Mouse (Mus musculus) adrenal gland (tissue): ENCODE measurements around the gene Preb.

Experiments used
- intact Hi-C: fragments of 180-260 bp; cut with DNase I; formaldehyde crosslinking; loops from one replicate; pipeline ENCODE4 v1.15.1; 2025

The Preb gene

DNA sequence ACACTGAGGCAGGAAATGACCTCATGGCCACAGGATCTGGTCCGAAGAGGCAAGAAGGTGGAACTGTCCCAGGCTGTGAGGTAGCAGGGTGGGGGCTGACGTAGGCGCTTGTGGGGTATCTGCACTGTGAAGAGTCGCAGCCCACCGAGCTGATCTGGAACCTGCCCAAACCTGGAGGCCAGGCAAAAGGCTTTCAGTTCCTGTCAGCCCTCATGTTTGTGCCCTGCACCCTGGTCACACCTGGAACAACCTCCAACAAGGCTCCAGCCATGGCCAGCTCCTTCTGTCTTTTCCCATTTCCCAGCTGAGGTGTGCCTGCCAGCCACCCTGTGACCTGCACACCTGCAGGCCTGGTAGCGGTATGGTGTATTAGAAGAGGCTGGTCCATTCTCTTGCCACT is 2.3 kb downstream of the Preb start:
- intact Hi-C loops = no loop called here

DNA sequence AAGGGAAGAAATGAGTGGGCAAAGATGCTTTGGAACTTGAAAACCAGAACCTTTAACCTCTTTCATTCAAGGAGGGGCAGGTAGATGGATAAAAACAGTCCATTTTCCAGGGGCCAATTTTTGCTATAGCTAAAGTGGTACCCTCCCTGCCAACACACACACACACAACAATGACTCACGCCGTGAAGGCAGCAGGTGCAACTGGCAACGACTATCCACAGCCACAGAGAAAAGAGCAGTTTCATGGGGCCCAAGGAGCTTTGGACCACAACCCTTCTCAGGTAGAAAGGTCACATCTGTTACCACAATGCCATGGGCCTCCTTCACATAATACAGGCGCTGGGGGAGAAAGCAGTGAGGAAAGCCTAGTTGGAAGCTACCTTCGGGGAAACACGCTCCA is 4.4 kb downstream of the Preb start:
- intact Hi-C loops = no loop called here

DNA sequence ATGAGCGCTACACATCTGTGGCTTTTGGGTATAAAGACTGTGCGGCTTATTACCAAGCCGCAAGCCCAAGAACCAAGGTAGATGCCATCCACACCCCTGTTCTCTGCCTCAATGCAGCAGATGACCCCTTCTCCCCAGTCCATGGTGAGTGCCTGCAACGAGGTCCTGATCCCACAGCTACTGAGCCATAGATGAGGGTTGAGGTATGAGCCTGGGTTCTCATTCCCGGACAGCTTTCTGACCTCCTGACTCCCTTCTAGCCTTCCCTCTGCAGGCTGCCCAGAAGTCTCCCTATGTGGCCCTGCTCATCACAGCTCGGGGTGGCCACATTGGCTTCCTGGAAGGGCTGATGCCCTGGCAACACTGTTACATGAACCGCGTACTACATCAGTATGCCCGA is 5.6 kb downstream of the Preb start:
- intact Hi-C loops = no loop called here

DNA sequence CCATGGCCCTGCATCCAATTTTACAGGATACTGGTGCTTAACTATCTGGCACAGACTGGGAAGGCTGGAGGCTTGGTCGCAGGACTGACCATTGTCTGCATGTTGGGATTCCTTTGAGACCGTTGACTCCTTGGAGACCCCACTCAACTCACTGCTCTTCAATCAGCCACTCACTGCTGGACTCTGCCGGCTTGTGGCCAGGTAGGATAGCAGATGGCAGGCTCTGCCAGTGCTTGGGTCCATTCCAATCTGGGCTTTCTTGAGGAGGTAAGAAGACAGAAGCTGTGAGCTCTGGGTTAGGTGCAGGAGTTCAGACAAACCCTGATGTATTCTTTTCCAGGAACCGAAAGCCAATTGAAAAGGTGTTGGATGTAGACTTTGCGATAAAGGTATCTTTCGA is 6.1 kb downstream of the Preb start:
- intact Hi-C loops = no loop called here

DNA sequence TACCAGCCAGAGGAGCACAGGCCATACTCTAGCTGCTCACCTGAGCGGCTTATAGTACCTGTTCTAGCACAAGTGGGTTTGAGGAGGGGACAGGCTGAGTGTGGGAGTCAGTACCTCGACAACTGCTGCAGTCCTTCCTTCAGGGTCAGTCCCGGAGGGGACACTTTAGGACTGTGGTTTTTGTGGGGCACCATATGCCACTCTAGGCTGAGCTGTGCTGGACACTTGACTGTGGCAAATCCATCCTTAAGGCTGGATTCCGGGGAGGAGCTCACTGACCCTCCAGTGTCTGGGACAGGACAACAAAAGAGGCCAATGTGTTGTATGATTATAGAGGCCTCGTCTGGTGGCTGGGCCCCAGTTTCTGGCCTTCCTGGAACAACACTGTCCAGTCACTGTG is 7.6 kb downstream of the Preb start:
- intact Hi-C loops = no loop called here

DNA sequence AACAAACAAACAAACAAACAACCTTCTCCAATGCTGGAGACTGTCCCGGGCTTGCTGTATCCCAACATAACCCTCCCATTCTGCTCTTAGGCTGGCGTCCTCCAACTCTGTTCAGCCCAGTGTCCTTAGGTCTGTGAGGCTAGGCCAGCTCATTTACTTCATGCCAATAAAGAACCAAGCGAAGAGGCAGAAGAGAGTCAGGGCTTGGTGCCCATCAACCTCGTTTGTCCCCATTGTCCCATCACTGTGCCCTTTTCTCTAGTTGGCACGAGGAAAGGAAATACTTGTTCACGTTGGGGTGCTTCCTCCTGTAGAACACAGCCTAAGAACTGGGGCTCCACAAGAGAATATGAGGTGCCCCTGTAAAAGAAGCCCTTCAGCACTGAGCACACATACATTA is 8.5 kb downstream of the Preb start:
- intact Hi-C loops = no loop called here

DNA sequence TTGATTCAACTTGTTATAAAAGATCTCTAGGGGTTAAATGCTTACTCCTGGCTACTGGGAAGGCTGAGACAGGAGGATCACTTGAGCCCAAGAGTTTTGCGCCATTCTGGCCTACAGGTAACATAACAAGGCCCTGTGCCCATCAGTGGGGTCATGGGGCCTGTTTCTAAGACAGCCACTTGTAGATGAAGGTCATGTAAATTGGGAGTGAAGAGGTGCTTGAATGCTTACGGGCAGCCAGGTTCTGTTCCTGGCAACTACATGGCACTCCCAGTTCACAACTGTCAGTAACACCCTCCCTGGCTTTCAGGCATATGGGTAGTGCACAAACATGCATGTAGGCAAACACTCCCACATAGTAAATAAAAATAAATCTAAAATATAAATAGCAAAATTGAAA is 9.2 kb downstream of the Preb start:
- intact Hi-C loops = no loop called here

DNA sequence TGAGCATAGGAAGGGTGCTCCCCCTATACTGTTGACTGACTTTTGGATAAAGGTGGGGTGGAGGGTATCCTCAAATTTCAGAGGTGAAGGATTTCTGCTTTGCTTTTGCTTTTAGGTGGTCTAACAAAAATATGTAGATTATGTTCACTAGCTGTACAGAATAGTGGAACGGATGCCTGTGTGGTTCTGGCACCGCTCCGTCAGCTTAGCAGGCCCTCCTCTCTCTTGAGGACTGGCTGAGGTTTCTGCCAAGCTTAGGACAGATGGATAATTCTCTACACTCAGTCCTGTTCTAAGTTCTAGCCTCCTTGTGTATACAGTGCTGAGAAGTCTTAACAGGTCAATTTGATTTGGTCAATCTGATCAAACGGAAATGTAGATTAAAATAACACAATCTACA is 9.7 kb downstream of the Preb start:
- intact Hi-C loops = no loop called here

DNA sequence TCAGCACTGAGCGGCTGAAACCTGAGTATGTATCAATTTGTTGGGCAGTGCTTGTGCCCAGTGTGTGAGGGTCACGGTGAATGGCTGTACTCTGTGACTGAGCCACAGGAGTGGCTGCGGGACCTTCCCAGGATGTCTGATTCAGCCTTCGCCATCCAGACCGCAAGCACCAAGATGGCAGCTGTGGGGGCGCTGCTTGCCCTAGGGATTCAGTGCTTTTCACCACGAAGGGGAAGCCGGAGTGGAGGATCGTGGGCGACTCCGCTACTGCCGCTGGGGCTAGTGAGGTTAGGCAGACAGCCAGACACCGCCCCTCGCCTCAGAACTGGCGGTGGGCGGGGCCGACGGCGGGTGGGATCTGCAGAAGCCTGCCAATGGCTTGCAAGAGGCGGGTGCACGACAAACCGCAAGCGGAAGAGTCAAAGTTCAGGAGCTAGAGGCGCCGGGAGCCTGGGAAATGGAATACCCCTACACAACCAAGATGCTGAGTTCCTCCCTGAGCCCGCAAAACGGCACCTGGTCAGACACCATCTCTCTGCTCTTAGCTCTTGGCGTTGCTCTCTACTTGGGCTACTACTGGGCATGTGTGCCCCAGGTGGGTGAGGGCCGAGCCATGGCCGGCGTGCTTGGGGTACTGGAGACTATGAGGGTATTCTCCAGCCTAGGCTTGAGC is 10.4 kb downstream of the Preb start:
- intact Hi-C loops = no loop called here

DNA sequence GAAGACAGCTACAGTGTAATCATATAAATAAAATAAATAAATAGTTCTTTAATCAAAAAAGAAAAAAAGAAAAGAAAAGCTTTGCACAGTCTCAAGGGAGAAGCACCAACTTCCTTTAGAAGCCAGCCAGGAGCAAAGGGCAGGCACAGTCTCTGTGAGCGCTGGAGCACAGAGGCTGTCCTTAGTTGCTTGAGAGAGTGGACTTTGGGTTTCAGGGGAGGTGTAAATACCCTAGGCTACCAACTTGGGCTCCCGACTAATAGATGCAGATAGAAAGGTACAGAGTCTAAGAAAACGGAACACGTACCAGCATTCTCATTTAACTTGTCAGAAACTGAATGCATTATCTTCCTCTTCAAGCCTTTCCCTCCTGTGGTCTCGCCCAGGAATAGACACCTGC is 11.5 kb downstream of the Preb start:
- intact Hi-C loops = no loop called here

DNA sequence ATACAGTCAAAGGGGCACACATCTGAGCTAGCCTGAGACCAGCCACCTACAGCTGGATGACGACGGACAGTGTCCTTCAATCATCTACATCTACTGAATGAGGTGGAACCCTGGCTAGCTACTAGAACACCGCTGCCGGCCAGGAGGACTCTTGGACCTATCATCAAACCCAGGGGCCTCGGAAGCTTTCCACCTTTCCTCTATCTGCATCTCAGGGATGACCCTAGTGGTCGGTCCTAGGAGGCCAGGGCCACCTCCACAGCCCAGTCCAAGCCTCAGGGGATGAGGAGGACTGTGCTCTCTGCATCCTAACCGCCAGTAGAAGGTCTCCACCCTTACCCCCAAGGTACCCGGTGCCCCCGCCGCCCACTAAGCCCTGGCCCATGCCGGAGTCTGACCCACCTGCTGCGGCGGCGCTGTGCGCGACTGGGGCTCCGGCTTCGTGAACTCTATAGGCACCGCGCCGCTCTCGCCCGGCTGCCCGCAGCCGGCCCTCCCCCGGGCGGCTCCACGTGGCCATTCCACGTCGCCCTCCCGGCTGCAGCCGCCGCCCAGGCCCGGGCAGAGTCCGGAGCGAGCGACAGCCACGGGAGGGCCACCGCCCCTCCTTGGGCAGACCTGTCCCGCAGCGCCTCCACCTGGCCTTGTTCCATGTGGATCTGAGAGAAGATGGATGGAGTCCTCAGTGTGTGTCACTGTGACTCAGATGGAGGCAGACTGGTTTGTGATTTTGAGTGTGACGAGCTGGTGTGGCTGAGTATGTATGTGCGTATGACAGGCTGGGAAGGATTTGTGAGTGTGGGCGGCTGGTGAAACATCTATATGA is 15.0 kb downstream of the Preb start, which contains the start of gene Cgref1:
TSS of gene Cgref1 (minus strand) at position 636 of the 826 bp plus-strand sequence.
- intact Hi-C loops = no loop called here

DNA sequence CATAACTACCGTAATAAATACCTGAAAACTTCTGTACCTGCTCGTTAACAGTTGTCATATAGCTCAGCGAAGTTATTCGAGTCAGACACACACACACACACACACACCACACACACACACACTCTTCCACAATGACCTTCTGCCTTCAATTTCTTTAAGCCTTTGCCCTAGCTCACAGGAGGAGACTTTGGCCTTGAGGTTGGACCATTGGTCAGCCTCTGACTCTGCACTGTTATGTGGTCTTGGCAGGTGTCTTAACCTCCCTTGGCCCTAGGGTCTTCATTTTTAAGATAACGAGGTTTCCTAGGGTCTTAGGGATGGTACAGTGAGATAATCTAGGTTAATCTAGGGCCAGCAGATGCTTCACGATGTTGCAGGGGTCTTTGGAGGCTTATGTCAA is 15.8 kb downstream of the Preb start:
- intact Hi-C loops = no loop called here

DNA sequence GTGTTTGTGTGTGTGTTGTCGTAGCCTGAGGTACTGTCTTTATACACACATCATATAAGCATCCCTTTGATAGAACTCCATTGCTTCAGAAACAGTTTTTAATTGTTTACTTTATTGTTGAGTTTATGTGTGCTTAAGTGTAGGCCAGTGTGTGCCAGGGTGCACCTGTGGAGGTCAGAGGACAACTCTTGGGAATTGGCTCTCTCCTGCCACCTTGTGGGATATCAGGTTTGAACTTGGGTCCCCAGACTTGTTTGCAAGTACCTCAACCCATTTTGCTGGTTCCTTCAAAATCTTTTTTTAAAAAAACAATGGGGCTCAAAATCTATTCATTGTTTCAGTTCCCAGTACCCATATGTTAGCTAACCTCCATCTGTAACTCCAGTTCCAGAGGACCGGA is 17.2 kb downstream of the Preb start:
- intact Hi-C loops = no loop called here

DNA sequence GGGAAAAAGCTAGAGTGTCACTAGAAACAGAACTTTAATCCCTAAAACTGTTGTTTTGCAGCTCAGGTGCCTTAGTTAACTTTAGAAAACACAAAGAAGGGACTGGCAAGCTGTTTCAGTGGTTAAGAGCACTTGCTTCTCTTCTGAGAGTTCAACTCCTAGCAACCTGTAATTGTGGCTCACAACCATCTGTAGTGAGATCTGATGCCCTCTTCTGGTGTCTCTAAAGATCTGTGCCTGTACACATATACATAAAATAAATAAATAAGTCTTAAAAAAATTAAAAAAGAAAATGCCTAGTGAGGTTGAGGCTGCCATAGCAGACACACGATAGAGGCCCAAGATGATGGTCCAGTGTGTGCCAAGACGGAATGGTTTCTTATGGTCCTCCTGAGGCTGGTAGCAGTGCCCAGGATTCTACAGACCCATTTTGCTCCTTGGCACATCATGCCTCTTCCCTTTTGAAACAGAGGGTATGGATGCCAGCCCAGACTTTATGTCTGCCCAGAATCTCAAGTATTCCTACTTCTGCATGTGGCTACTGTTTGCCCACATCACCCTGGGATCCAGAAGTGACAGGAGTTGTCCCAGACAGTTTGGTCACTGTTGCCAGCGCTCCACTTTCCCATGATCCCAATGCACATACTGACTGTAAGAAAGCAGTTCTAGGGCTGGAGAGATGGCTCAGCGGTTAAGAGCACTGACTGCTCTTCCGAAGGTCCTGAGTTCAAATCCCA is 25.3 kb downstream of the Preb start:
- intact Hi-C loops = no loop called here

DNA sequence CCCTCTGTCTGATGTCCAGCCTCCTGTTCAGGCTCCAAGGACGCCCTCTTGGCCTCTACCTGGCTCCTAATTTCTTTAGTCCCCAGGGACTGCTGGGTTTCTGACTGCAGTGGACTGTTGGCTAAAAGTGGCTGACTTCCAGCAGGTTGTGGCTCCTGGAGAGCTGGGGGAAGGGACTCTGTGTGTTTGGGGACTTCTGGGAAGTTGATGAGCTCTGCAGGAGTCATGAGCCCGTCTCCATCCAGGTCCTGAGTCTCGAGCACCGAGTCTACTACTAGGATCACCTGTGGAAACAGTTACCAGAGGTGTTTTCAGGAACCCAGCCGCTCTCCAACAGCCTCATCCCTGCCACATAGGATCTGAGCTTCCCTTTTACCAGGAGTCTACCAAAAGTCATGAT is 26.5 kb downstream of the Preb start:
- intact Hi-C loops = no loop called here

DNA sequence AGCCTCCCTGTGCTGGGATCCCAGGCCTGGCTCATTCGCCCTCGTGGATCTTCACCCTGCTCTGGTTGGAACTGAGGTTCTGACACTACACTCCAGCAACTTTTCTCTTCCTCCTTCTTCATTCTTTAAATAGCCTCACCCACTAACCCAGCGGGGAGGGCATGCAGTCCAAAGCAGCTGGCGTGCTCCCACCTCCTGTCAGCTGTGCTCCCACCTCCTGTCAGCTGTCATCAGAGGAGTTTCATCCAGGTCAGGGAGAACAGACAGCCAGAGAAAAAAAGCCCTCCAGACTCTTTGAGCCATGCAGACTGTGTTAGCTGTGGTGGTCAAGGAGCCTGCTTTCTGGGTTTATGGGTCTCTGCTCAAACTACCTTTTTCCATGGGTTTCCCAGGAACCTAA is 28.8 kb downstream of the Preb start:
- intact Hi-C loops = loop anchor here (2.0 kb wide), 1 partner anchor 67 kb away; no protein-coding TSS in a partner anchor

DNA sequence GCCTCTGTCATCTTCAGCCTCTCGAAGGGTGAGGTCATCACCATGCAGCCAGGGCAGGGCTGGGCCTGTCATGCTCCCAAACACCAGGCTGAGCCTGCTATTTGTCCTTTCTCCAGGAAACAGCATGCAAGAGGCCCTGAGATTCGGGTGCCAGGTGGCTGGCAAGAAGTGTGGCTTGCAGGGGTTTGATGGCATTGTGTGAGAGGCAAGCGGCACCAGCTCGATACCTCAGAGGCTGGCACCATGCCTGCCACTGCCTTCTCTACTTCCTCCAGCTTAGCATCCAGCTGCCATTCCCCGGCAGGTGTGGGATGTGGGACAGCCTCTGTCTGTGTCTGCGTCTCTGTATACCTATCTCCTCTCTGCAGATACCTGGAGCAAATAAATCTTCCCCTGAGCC is 29.3 kb downstream of the Preb start:
- intact Hi-C loops = loop anchor here (2.0 kb wide), 1 partner anchor 68 kb away; no protein-coding TSS in a partner anchor

DNA sequence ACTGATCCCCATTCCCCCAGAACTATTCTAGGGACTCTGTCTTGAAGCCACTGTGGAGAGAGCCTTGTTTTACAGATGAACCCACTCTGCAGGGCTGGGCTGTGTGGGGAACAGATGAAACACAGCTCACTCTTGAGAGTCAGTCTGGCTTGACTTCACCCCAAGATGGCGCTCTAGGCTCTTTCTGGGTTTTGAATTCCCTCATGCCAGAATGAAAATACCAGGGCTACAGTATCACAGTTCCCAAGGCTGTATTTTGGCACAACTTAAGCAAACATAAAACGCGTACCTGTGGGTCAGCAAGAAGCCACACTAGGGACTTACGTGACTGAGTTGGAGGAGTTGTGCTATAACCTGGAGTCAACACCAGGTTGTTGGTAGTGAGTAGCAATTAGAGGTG is 30.0 kb downstream of the Preb start:
- intact Hi-C loops = loop anchor here (2.0 kb wide), 1 partner anchor 69 kb away; no protein-coding TSS in a partner anchor

DNA sequence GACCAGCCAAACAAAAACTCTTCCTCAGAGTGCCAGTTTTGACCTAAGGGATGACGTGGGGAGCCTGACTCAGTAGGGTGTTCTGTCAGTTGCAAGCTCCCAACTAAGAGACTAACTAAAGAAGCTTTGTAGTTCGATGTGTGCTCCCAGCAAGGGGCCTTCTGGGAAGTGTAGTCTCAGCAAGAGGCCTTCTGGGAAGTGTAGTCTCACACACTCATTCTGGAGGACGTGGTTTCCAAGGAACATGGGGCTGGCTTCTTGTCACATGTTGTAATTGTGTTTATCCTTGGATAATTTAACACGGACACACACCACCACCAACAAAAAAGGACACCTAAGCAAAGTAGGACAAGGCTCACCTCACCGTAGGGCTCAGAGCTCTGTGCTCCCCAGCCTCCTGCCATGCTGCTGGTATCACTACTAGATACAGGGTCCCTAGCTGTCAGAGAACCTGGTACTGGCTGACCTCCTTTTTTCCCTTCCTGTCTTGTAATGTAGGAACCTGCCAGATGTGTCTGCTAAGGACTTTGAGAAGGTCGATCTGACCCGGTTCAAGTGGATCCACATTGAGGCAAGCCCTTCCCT is 32.1 kb downstream of the Preb start:
- intact Hi-C loops = no loop called here

DNA sequence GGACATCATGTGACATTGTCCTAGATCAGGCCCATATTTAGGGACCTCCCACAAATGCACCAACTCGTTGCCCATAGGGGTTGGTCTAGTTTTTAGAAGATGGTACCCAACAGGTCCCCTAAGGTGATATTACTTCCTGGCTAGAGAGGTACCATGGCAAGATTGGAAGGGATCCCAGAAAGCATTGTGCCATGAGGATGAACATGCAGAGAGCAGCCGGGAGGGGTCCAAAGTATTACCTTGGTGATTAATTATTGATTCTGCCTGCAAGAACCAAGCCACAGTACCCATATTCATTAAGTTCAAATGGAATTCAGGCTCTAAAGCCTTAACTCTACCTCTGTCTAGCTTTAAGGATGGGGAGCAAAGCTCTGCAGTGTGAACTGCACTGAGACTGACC is 34.1 kb downstream of the Preb start:
- intact Hi-C loops = no loop called here

DNA sequence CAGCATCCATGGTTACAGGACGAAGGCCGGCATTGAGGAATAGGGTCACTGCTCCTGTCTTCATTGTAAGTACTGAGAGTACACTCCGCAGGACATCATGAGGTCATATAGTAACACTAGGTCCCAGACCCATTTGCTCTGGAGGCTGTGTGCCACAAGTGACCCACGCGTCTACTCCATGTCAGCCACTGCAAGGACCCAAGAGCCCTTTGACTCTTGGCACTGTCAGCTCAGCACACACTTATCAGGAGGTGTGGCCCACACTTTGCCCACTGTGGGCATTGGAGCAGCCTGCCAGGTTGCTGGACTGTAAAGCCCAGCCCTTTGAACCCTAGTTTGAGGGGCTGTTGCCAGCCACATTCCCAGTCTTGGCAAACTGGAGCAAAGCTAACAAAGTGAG is 34.9 kb downstream of the Preb start:
- intact Hi-C loops = no loop called here

DNA sequence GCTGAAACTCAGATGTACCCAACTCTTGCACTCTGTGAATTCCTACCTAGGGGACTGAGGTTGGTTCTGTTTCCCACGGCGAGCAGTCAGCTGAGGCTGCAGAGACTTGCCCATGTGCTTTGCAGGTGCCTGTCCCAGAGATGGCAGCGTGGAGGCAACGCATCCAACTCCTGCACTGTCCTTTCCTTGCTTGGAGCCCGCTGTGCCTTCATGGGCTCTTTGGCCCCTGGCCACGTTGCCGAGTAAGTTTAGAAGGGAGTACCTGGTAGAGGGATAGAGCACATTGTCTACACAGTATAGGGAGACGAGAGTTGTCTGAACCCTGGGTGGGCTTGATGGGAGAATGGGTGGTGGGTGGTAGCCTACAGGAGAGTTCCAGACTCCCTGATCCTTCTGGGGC is 35.5 kb downstream of the Preb start:
- intact Hi-C loops = no loop called here
